Mouse (Mus musculus): ENCODE measurements at regions not wholly inside any gene's neighbourhood (a gene's known extent, or its start where the extent isn't known, plus 50 kb on each side); places are given as distances from the start of the nearest gene placed in this dataset.

DNA sequence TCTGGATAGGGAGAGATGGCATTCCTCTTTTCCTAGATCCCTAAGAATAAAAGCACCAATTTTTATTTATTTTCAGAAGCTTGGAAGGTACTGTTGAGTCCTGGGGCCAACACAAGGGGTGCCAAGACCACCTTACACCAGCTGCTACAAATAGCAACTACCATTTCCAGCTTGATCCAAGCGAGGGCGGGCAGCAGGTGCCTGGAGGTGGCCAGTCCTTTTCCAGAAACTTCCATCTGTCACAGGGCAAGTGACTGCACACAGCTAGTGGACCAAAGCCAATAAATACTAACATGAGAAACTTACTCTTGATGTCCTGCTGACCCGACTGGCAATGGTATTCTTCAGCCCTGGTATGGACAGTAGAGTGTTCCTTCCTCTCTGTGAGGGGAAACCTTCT lies 80.0 kb upstream of the Tmc1 start:
- DNase-seq (ENCODE audit: extremely low spot score in 1 of 2, low spot score in 1 of 2): no peak

DNA sequence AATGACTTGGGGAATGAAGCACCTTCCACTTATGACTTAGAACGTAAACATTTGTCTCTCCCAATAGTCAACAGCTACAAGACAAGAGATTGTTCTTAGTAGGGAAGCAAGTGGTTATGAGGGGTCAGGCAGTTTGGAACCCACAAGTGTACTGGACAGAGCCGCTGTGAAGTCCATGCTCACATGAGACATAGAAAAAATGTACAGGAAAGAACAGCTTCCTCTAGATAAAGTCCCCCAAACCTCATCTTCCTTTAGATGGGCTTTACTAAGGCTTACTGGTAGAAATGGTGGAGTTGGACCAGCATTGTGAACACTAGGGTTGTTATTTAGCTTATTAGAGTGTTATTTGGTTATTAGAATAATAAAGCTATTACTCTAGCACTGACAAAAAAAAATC lies 78.6 kb upstream of the Tmc1 start:
- no peak for DNase-seq (ENCODE audit: extremely low spot score in 1 of 2, low spot score in 1 of 2)

DNA sequence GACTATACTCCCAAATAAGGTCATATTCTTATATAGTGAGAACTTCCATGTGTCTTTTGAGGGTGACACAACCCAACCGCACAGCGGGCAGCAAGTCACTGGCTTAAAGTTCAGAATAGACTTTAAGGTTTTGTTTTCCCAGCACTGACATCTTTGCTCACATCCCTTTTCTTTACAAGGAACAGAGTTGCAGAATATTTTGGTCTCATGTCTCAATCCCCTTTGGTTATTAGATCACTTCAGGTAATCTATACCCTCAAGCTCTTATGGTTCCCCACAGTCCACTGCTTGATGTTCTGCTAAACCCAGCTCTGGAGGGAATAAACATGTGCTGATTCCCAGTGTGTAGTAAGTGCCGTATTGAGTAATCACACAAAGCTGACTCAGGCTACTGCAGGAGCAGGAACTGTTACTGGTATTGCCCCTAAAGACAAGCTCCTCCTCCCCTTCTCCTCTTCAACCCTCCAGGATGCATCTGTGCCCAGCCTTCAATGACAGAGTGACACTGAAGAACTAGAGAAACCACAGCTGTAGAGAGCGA lies 77.8 kb upstream of the Tmc1 start:
- no peak for DNase-seq (ENCODE audit: extremely low spot score in 1 of 2, low spot score in 1 of 2)

DNA sequence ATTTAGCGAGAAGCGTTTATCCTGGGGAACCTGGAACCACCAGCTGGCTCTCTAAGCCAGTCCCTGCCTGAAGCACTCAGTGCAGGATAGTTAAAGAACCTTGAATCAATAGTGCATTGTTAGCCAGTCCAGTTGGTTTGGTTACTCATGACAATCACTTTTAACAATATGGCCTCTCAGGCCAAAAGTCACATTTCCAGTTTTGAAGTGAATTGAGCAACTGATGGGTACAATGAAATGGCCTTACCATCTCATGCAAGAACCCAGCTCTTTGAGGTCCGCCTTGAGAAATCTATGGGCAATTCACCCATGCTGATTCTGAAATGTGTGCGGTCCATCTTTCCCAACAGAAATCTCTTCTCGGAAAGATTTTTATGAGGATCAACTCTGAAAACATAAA lies 77.0 kb upstream of the Tmc1 start:
- DNase-seq (ENCODE audit: extremely low spot score in 1 of 2, low spot score in 1 of 2): no peak

DNA sequence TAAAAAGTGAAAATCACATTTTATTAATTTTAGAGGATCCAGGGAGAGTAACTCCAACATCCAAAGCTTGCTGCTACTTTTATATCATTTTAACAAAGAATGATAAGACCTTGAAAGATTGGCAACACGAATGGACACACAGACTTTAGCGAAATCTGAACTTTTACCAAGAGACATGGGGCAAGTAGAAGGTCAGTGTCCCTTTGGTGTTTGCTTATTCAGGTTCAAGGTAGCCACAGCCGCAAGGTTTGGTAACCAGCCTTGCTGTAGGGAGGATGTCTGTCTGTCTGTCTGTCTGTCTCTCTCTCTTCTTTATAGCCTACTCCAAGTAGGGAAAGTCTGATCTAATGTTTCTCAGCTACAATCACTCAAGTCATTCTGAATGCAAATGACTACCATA lies 75.0 kb upstream of the Tmc1 start:
- no peak for DNase-seq (ENCODE audit: extremely low spot score in 1 of 2, low spot score in 1 of 2)

DNA sequence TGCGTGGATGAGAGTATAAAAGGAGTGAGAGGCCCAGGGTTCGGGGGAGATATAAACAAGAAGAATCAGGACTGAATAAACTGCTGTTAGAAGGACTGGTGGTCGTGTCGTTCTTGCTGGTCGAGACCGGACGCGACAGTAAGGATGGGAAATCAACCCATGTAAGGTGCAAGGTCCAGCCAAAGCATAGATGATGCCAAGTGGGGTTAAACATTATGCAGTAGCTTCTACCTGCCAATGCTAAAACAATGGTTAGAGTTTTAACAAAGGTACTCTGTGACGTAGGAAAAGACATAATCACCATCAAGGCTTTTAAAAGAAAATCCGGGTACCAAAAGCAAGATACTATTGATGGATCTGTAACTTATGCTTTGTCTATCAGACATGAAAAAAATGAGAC lies 58.4 kb upstream of the Tmc1 start:
- DNase-seq (ENCODE audit: extremely low spot score in 1 of 2, low spot score in 1 of 2): no peak

DNA sequence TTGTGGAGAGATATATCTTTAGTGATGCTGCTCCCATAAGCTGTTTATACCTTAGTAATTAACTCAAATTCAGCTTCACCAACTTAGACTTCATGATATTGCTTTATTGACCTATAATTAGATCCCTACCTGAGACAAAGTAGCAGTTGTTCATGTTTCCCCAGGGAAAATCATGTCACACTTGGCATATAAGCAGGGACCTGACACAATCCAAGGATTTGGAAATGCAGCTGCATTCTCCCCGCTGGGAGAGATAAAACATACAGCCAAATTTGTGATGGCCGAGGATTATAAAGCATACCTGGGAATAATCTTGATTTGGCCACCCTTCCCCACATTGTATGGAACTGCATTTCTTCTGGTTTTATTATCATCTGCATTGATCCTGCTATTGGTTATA lies 55.6 kb upstream of the Tmc1 start:
- no peak for DNase-seq (ENCODE audit: extremely low spot score in 1 of 2, low spot score in 1 of 2)

DNA sequence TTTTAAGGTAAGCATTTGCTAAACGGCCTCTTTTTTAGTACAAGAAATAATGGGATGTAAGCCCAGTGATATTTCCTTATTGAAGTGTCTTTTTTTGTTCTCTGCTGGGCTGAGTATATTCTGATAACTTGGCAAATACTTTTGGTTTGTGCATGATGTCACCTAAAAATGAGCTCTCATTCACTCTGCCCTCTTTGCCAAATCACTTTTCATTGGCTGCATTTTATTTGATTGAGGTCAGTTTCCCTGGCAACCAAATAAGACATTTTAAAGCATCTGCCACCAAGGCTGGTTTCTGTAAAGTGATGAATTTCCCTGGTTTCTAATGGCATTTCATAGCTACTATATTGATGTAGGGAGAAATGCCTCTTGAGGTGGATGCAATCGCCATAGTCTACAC lies 50.4 kb upstream of the Tmc1 start:
- no peak for DNase-seq (ENCODE audit: extremely low spot score in 1 of 2, low spot score in 1 of 2)

All from layer of hippocampus, postnatal 25 days (tissue).